Mouse (Mus musculus) ZHBTc4 (cell line): ENCODE data around the gene Psmd14.

Source experiments
- DNase-seq: peaks from one replicate; pipeline ENCODE4 v3.0.0-alpha.2; 2011; ENCODE audit warnings: low read depth, low spot score

Gene Psmd14

DNA sequence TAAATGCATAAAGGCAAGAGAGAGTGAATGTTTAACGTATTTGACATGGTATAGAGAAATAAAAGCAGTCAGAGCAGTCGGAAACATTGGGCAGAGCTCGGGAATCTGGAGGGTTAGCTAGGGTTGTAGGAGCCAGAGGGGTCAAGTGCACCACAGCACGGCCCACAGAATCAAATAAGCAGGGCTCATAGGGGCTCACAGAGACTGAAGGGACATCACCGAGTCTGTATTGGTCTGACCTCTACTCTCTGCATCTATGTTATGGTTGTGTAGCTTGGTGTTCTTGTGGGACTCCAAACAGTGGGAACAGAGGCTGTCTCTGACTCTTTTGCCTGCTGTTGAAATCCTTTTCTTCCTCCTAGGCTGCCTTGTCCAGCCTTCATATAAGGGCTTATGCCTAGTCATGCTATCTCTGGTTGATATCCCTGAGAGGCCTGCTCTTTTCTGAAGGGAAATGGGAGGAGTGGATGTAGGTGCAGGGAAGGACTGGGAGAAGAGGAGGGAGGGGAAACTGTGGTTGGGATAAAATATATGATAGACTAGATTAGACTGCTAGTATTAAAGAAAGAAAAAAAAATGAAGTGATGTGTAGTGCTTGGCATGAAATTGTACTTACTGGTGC, 47.9 kb downstream of the Psmd14 start:
- no peak for DNase-seq

GRCm38 (mm10) chr2:61760044-61760443, 48.5 kb downstream of the Psmd14 start:
- DNase-seq: no peak

DNA sequence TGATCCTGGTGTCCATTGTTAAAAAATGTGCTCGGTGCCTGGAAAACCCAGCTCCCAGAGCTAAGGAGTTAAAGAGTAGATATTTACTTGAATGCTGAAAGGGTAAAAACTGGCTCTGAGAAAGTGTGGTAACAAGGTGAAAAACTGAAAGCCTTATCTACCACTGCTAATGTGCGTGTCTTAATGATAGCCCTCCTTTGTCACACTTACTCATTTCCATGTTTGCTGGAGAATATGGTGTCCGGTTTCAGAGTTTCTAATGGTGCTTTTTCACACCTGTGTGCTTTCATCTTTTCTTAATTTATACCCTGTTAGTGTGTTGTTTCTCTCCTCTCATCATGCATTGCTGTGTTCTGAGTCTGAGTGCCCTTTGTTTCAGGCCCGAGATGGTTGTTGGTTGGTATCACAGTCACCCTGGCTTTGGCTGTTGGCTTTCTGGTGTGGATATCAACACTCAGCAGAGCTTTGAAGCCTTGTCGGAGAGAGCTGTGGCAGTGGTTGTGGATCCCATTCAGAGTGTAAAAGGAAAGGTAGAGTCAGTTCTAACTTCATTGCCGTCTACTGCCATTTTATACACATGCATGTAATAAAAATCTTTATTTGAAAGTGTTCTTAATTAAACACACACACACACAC, 53.1 kb downstream of the Psmd14 start:
- no peak for DNase-seq

DNA sequence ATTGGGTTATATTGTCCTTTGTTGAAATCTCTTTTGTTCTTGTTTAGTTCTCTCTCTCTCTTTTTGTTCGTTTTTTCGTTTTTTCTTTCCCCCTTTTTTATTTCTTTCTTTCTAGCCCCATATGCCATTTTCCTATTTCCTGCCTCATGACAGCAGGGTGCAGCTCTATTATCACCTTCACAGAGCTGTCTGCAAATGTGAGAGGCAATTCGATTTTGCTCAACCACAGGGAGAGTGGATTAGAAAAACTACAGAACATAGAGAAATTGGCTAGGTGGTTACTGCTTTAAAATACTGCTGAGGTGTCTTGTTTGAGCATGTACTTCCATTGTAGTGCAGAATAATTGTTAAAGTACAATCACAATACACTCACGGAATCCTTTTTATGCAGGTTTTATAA, 54.0 kb downstream of the Psmd14 start:
- no peak for DNase-seq

DNA sequence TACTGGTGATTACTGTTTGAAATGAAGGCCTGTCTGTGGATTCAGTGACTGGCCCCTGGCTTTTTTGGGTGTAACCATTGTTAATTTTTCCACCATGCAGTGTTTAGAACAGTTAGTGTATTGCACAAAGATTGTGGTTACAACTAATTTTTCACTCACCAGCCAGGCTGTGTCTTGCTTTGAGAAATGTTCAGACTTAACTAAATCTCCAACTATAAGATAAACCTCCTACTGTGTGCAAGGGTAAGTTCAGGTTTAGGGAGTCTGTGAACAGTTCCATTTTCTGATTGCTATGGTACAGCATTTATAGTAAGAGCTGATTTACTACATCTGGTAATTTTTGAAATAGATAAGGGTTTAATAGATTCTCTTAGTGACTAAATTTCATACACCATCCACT, 69.3 kb downstream of the Psmd14 start:
- DNase-seq: no peak

- DNase-seq: no peak
These were observed 83.5 kb downstream of the Psmd14 start for GRCm38 (mm10) chr2:61794960-61795359.

DNA sequence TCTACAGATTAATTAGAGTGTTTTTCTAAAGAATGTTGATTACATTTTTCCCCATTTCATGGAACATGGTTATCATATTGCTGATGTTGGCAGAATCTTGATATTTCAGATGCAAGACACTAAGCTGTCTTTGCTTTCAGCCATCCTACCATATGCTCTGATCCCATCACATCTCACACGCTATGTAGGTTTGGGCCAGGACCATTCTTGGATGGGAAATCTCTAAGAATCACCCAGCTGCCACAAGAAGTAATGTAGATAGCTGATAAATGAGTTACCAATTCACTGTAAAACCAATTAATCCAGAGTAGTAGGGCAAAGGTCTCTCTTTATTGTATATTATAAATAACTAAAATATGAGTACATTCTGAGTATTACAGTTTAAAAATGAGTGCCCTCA, 86.6 kb downstream of the Psmd14 start:
- no peak for DNase-seq

DNA sequence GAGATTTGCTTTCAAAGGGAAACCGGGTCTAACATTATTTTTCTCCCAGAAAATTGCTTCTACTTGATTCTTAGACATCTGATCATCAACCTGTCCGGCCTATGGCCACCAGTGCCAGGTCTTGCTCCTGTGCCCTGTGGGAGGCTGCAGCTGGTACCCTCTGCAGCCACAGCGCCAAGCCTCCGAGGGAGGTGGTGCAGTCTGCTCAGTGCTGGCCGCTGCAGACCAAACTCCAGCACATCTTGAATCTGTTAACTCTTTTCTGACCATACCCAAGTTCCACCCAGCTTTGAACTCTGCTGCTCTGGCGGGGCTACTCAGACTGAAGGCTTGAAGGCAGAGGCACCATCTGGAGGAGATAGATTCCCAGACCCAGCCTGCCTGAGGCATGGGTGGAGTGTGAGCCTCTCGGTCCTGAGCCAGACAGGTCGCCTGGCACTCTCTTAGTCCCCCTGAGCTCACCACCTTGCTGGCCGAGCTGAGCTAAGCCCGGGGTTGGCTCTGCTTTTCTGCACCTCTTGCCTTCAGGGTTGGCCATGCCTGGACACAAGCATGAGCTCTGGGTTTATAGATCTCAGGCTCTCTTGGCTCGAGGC, 91.3 kb downstream of the Psmd14 start, which contains the start of gene Tbr1:
Tbr1 (plus strand) TSS at position 275 of the 596 bp plus-strand sequence.
- DNase-seq: peak; percentile 26

DNA sequence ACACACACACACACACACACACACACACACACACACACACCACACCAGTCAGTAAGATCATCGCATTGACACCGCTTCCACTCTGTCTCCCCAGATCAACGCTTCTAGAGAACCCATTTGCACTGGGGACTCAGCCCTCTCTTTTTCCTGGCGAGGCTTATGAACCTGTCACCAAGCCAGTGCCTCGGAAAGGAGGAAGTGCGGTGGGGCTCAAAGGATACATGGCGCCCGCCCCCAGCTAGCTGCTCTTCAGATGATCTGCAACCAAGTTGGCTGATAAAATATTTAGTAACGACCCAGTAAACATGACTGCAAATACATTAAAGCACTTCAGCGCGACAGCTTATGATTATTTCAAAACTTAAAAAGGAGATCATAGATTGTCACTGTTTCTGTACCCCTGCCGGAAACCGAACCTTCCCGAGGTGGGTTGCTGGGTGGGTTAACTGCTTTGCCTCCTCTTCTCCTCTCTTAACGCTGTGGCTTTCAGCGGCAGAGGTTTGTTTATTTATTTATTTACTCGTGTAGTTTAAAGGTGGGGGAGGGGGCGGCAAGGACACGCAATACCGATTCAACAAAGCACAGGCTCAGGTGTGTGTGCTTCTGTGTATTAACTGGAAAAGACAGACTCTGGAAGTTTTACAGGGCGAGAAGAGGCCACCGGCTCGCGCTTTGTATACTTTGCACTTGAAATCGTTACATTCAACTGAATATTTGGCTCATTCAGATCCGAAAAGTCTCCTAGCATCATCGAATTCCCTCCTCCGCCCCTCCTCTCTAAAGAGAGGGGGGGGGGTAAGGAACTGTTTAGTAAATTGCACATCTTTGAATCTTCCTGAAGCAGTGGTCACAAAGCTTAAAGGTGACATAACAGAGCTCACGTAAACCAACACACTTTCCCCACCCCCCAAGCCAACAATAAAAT, 92.2 kb downstream of the Psmd14 start:
- DNase-seq: no peak

DNA sequence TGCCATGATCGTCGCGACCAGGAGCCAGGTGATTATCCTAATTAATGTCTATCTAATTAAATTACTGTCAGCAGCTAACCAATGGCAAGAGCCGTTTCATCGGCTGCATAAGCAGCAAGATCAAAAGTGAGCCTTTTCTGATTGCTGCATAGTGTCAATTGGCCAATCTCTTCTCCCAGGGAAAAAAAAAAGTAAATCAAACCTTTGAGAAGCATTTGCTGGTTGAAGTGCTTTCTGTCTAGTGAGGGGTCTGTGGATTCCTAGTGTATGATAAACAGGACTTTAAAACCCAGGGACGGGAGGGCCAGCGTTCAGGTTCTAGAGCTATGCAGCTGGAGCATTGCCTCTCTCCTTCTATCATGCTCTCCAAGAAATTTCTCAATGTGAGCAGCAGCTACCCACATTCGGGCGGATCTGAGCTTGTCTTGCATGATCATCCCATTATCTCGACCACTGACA, 92.9 kb downstream of the Psmd14 start:
- no peak for DNase-seq

DNA sequence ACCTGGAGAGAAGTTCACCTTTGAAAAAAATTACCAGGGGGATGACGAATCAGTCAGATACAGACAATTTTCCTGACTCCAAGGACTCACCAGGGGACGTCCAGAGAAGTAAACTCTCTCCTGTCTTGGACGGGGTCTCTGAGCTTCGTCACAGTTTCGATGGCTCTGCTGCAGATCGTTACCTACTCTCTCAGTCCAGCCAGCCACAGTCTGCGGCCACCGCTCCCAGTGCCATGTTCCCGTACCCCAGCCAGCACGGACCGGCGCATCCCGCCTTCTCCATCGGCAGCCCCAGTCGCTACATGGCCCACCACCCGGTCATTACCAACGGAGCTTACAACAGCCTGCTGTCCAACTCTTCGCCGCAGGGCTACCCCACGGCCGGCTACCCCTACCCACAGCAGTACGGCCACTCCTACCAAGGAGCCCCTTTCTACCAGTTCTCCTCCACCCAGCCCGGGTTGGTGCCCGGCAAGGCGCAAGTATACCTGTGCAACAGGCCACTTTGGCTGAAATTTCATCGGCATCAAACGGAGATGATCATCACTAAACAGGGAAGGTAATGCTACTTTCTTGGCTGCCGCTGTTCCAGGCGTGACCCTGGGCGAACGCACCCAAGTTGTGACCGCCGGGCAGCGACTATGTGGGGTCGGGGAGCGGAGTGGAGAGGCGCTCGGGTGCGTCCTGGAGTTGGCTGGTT, 93.5 kb downstream of the Psmd14 start:
- DNase-seq: peak; percentile 39

- DNase-seq: peak; percentile 63
These were observed 94.2 kb downstream of the Psmd14 start for GRCm38 (mm10) chr2:61805541-61806345.

DNA sequence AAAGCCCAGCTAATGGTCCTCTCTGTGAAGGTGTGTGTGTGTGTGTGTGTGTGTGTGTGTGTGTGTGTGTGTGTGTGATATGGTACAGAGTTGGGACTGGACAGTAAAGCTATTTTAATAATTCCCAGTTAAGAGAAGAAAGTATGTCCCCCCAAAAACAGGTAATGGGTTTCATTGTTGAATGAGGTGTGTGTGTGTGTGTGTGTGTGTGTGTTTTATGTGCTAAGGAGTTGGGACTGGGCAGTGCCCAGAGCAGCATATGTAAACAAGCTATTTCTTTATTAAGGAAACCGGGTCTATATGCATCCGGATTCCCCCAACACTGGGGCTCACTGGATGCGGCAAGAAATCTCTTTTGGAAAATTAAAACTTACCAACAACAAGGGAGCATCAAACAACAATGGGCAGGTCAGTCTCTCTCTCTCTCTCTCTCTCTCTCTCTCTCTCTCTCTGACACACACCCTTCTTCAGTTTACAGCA, 94.9 kb downstream of the Psmd14 start:
- DNase-seq: no peak

- peak; percentile 25 for DNase-seq
These were observed 95.7 kb downstream of the Psmd14 start for GRCm38 (mm10) chr2:61807151-61807550.

DNA sequence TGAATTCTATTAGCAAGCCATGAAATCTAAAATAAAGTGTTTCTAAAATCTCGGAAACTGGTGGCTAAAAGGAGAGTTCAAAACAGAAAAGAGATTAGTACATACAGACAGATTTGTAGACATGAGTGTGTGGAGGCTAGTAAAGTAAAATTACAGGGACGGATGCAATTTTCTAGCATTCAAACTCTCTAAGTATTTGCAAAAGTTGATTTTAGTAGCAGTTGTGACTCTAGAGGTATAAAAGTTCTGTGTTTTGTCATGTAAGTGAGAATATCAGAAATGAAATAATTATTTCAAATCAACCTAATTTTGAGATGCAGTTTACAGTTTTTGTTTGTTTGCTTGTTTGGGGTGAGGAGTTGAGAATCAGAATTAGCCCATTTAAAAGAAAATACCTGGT, 96.3 kb downstream of the Psmd14 start:
- DNase-seq: no peak

- DNase-seq: no peak
These were observed 97.3 kb downstream of the Psmd14 start for GRCm38 (mm10) chr2:61808776-61809175.

GRCm38 (mm10) chr2:61809381-61809780, 97.9 kb downstream of the Psmd14 start:
- no peak for DNase-seq

DNA sequence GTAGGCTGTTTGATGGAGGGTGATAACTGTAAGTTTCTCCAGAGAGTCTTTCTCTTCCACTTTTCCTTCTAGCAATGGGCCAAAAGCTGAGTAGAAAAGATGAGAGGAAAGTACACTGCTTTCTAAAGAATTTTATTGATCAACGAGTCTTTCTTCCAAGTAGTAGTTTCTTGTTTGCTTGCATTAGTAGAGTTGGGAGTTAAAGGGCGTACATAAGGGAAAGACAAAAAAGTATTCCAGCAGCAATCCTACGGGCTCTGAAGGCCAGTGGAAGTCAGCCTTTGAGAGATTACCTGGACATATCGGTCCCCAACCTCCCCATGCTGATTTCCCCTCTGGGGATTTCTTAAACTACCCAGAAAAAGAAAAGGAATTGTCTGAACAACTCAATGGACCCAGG, 99.3 kb downstream of the Psmd14 start:
- no peak for DNase-seq

GRCm38 (mm10) chr2:61811163-61811506, 99.6 kb downstream of the Psmd14 start:
- no peak for DNase-seq
